Mouse (Mus musculus): ENCODE data around the gene Tfe3.

Tfe3 gene

GRCm38 (mm10) chrX:7821865-7822779 lies 59.8 kb downstream of the Tfe3 start, which contains the start of gene Kcnd1:
Gene Kcnd1, plus strand, starts transcription at chrX:7822289.
- DNase-seq = peak; percentile 47

All from embryo, embryonic 11 days (tissue).